Mouse (Mus musculus): ENCODE results near the gene Sept11. TPM values are rescaled to one million over a fixed set of nuclear protein-coding genes. Genes with fewer than 3 reads are reported as not detected.
A peak's percentile ranks its signal among the peaks of the same experiment; 100 is the strongest.

The Sept11 gene
- 148 TPM in 2 replicates for polyA plus RNA-seq (2015; fragmentation: Nextera tagmentation; extraction: Ambion mirVana)

GRCm38 (mm10) chr5:93092857-93093622, at the start of gene Sept11:
Sept11 (plus strand) TSS chr5:93093437.
- H3K9me3 ChIP-seq, result no peaks in the 10 kb centered on the region
- WGBS, result under 1% methylated on average over 63 of the region's 63 CpGs
- no peaks in the 10 kb centered on the region for H3K36me3 ChIP-seq (replicated peaks)
- peak within 1 kb of the TSS; percentile 96 for H3K4me2 ChIP-seq
- peaks cover 38% of the 10 kb centered on the region for H3K4me1 ChIP-seq
- H3K27me3 ChIP-seq (replicated peaks), result no peaks in the 10 kb centered on the region
- H3K27ac ChIP-seq, result peak within 1 kb of the TSS; percentile 95
- H3K4me3 ChIP-seq, result peak within 1 kb of the TSS; percentile 83
- peak; percentile 94 for ATAC-seq (replicated peaks)
- H3K9ac ChIP-seq, result peak within 1 kb of the TSS; percentile 78

- Histone ChIP-seq H3K27me3 (replicated peaks) (peaks cover 67% of the 10 kb centered on the region), H3K4me3 (peak overlapping the region; percentile 48), H3K9ac (peak overlapping the region; percentile 22; the same call in 1 of the 2 replicates), H3K4me2 (peak overlapping the region; percentile 98), H3K36me3 (replicated peaks) (no peaks in the 10 kb centered on the region), H3K9me3 (no peaks in the 10 kb centered on the region), H3K27ac (no peak overlapping the region), H3K4me1 (peaks cover 21% of the 10 kb centered on the region)
- 3% methylated on average over 65 of the region's 69 CpGs for WGBS
- ATAC-seq (replicated peaks), result peak; percentile 38
Measured at GRCm38 (mm10) chr5:93043688-93044583, 49.3 kb upstream of the Sept11 start.

GRCm38 (mm10) chr5:93044584-93045370, 48.5 kb upstream of the Sept11 start, which contains the start of gene Sowahb:
Sowahb (minus strand) TSS chr5:93045022.
- ATAC-seq (replicated peaks), result peak; percentile 84
- Histone ChIP-seq H3K9ac (peak within 1 kb of the TSS; percentile 28), H3K4me3 (peak within 1 kb of the TSS; percentile 48), H3K36me3 (replicated peaks) (no peaks in the 10 kb centered on the region), H3K9me3 (no peaks in the 10 kb centered on the region), H3K27me3 (replicated peaks) (peaks cover 74% of the 10 kb centered on the region), H3K4me2 (peak within 1 kb of the TSS; percentile 98), H3K4me1 (peaks cover 21% of the 10 kb centered on the region), H3K27ac (no peak within 1 kb of the TSS)
- WGBS, result under 1% methylated on average over 68 of the region's 68 CpGs

GRCm38 (mm10) chr5:93045371-93045714, 47.9 kb upstream of the Sept11 start:
- WGBS, result 1% methylated on average over 19 of the region's 19 CpGs
- no peaks in the 10 kb centered on the region for H3K36me3 ChIP-seq (replicated peaks)
- peaks cover 74% of the 10 kb centered on the region for H3K27me3 ChIP-seq (replicated peaks)
- peaks cover 21% of the 10 kb centered on the region for H3K4me1 ChIP-seq
- peak overlapping the region; percentile 28; the same call in 1 of the 2 replicates for H3K9ac ChIP-seq
- peak overlapping the region; percentile 98 for H3K4me2 ChIP-seq
- ATAC-seq (replicated peaks), result peak; percentile 27; the same call in 1 of the 2 replicates
- H3K9me3 ChIP-seq, result no peaks in the 10 kb centered on the region
- H3K27ac ChIP-seq, result no peak overlapping the region
- peak overlapping the region; percentile 48 for H3K4me3 ChIP-seq

GRCm38 (mm10) chr5:93046306-93046845, 46.9 kb upstream of the Sept11 start:
- Histone ChIP-seq H3K27me3 (replicated peaks) (peaks cover 72% of the 10 kb centered on the region), H3K4me2 (no peak overlapping the region), H3K9ac (no peak overlapping the region), H3K4me3 (no peak overlapping the region), H3K4me1 (peaks cover 21% of the 10 kb centered on the region), H3K36me3 (replicated peaks) (no peaks in the 10 kb centered on the region), H3K9me3 (no peaks in the 10 kb centered on the region), H3K27ac (no peak overlapping the region)
- WGBS, result 30% methylated on average over 5 of the region's 5 CpGs
- no peak for ATAC-seq (replicated peaks)

GRCm38 (mm10) chr5:93048481-93049240, 44.6 kb upstream of the Sept11 start:
- Histone ChIP-seq H3K27me3 (replicated peaks) (peaks cover 52% of the 10 kb centered on the region), H3K4me1 (peaks cover 18% of the 10 kb centered on the region), H3K9ac (no peak overlapping the region), H3K4me3 (no peak overlapping the region), H3K27ac (no peak overlapping the region), H3K36me3 (replicated peaks) (no peaks in the 10 kb centered on the region), H3K4me2 (no peak overlapping the region), H3K9me3 (no peaks in the 10 kb centered on the region)
- no peak for ATAC-seq (replicated peaks)
- 67% methylated on average over 13 of the region's 13 CpGs for WGBS

- Histone ChIP-seq H3K9me3 (no peaks in the 10 kb centered on the region), H3K4me3 (no peak overlapping the region), H3K27me3 (replicated peaks) (peaks cover 38% of the 10 kb centered on the region), H3K27ac (no peak overlapping the region), H3K9ac (no peak overlapping the region), H3K4me1 (peaks cover 5% of the 10 kb centered on the region), H3K4me2 (no peak overlapping the region), H3K36me3 (replicated peaks) (no peaks in the 10 kb centered on the region)
- ATAC-seq (replicated peaks), result no peak
- WGBS, result 91% methylated on average over 1 of the region's 1 CpGs
Measured at GRCm38 (mm10) chr5:93049971-93050370, 43.3 kb upstream of the Sept11 start.

GRCm38 (mm10) chr5:93051041-93051440, 42.2 kb upstream of the Sept11 start:
- no peak overlapping the region for H3K4me2 ChIP-seq
- ATAC-seq (replicated peaks), result no peak
- 46% methylated on average over 5 of the region's 5 CpGs for WGBS
- H3K4me3 ChIP-seq, result no peak overlapping the region
- no peak overlapping the region for H3K9ac ChIP-seq
- no peaks in the 10 kb centered on the region for H3K36me3 ChIP-seq (replicated peaks)
- peaks cover 31% of the 10 kb centered on the region for H3K27me3 ChIP-seq (replicated peaks)
- no peak overlapping the region for H3K27ac ChIP-seq
- H3K9me3 ChIP-seq, result no peaks in the 10 kb centered on the region
- H3K4me1 ChIP-seq, result no peaks in the 10 kb centered on the region

- Histone ChIP-seq H3K4me3 (no peak overlapping the region), H3K27ac (no peak overlapping the region), H3K27me3 (replicated peaks) (peaks cover 22% of the 10 kb centered on the region), H3K4me1 (no peaks in the 10 kb centered on the region), H3K9me3 (no peaks in the 10 kb centered on the region), H3K9ac (no peak overlapping the region), H3K4me2 (no peak overlapping the region), H3K36me3 (replicated peaks) (no peaks in the 10 kb centered on the region)
- no peak for ATAC-seq (replicated peaks)
- WGBS, result 85% methylated on average over 9 of the region's 9 CpGs
Measured at GRCm38 (mm10) chr5:93051951-93052350, 41.3 kb upstream of the Sept11 start.

- Histone ChIP-seq H3K4me2 (no peak overlapping the region), H3K27ac (no peak overlapping the region), H3K9ac (no peak overlapping the region), H3K4me3 (no peak overlapping the region), H3K9me3 (no peaks in the 10 kb centered on the region), H3K4me1 (no peaks in the 10 kb centered on the region), H3K36me3 (replicated peaks) (no peaks in the 10 kb centered on the region), H3K27me3 (replicated peaks) (peaks cover 8% of the 10 kb centered on the region; the same call in 1 of the 2 replicates)
- no peak for ATAC-seq (replicated peaks)
- WGBS, result 54% methylated on average over 8 of the region's 8 CpGs
Measured at GRCm38 (mm10) chr5:93053606-93054397, 39.4 kb upstream of the Sept11 start.

Measured in midbrain, embryonic 15.5 days (tissue).